Mouse (Mus musculus) layer of hippocampus, postnatal 14 days (tissue): Measurements from ENCODE around the gene Dync2li1. TPM values are rescaled to one million over a fixed set of nuclear protein-coding genes. Genes with fewer than 3 reads are reported as not detected.

Experiments
- DNase-seq, 2 experiments: peaks; one replicate each; pipeline ENCODE4 v3.0.0; 2021 to 2022; ENCODE audit warnings: low spot score in 2 of 2, mixed read lengths in 1 of 2
- total RNA-seq, 2 experiments: library from RNA; stranded (reverse); gene quantifications; 2 replicates each; pipeline ENCODE4 v1.2.3; 2021

The Dync2li1 gene
- total RNA-seq, 2 experiments from 2014 or later = 21.7 to 23.5 TPM

GRCm38 (mm10) chr17:84607617-84608016 is 18.7 kb upstream of the Dync2li1 start:
- DNase-seq = no peak

- no peak for DNase-seq
These were observed 17.7 kb upstream of the Dync2li1 start for GRCm38 (mm10) chr17:84608606-84609005.

- DNase-seq = no peak
These were observed 14.8 kb upstream of the Dync2li1 start for GRCm38 (mm10) chr17:84611500-84611899.

GRCm38 (mm10) chr17:84611971-84612370 is 14.3 kb upstream of the Dync2li1 start:
- no peak for DNase-seq

- no peak for DNase-seq
These were observed 10.5 kb upstream of the Dync2li1 start for GRCm38 (mm10) chr17:84615811-84616210.

- no peak for DNase-seq
These were observed 9.7 kb upstream of the Dync2li1 start for GRCm38 (mm10) chr17:84616526-84617074.

- no peak for DNase-seq
These were observed 8.3 kb upstream of the Dync2li1 start for GRCm38 (mm10) chr17:84617953-84618352.

- DNase-seq = no peak
These were observed 7.2 kb upstream of the Dync2li1 start for GRCm38 (mm10) chr17:84619112-84619511.

GRCm38 (mm10) chr17:84620076-84620475 is 6.2 kb upstream of the Dync2li1 start:
- DNase-seq = no peak

GRCm38 (mm10) chr17:84620610-84621009 is 5.7 kb upstream of the Dync2li1 start:
- DNase-seq = no peak

- no peak for DNase-seq
These were observed 5.1 kb upstream of the Dync2li1 start for GRCm38 (mm10) chr17:84621209-84621608.

- no peak for DNase-seq
These were observed 4.3 kb upstream of the Dync2li1 start for GRCm38 (mm10) chr17:84622028-84622427.

- no peak for DNase-seq
These were observed 3.4 kb upstream of the Dync2li1 start for GRCm38 (mm10) chr17:84622873-84623272.

- DNase-seq = no peak
These were observed 585 bp downstream of the Dync2li1 start for GRCm38 (mm10) chr17:84626857-84627305.

- DNase-seq = no peak
These were observed 1.4 kb downstream of the Dync2li1 start for GRCm38 (mm10) chr17:84627721-84628120.

GRCm38 (mm10) chr17:84628611-84629010 is 2.3 kb downstream of the Dync2li1 start:
- no peak for DNase-seq

GRCm38 (mm10) chr17:84631836-84632235 is 5.5 kb downstream of the Dync2li1 start:
- DNase-seq = no peak

- no peak for DNase-seq
These were observed 7.1 kb downstream of the Dync2li1 start for GRCm38 (mm10) chr17:84633443-84633842.

GRCm38 (mm10) chr17:84636328-84636727 is 10.0 kb downstream of the Dync2li1 start:
- no peak for DNase-seq

- no peak for DNase-seq
These were observed 11.7 kb downstream of the Dync2li1 start for GRCm38 (mm10) chr17:84637971-84638370.

- DNase-seq = no peak
These were observed 13.6 kb downstream of the Dync2li1 start for GRCm38 (mm10) chr17:84639796-84640378.

- DNase-seq = peak; percentile 41 to 47
These were observed 15.6 kb downstream of the Dync2li1 start for GRCm38 (mm10) chr17:84641893-84642292.

GRCm38 (mm10) chr17:84642324-84642723 is 16.0 kb downstream of the Dync2li1 start:
- no peak for DNase-seq
